Comparison of ENCODE assay signal across 17 mouse cellular contexts in the genomic region with DNA sequence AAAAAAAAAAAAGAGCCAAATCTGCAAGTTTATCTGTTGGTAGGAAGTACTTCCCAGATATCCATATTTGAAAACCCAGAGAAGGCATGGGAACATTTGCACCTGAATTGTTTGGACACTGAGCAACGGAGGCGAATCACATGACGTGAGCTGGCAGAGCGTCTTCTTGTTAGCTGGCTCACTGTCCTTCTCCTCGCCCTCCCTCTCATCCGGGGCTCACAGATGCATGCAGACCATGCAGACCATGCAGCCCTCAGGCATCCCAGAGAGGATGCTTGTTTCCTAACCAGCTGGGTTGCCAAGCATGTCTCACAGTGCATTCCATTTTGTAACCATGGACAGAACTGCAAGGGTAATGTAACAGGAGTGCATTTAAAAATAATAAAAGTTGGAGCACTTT. TPM values are rescaled to one million over a fixed set of nuclear protein-coding genes. Genes with fewer than 3 reads are reported as not detected.
A peak's percentile ranks its signal among the peaks of the same experiment; 100 is the strongest.
DNase-seq lines count a peak whose midpoint lies in the region; ATAC-seq lines count a peak whose summit lies in the region.
"Had no signal": no experiment of that assay in that cellular context is flagged by ENCODE, and none has a peak within 500 bp of the region (broad histone marks: within the 10 kb centered on the region; RNA-seq: fewer than 3 reads in every experiment).

No protein-coding gene starts in this region.

- H3K36me3 ChIP-seq in neural tube, embryonic 13.5 days = peaks cover 7% of the 10 kb centered on the region
- H3K36me3 ChIP-seq: liver, embryonic 15.5 days had no signal

- 60% methylated on average over 6 of the region's 6 CpGs for WGBS in neural tube, embryonic 13.5 days

- no peaks in the 10 kb centered on the region for H3K9me3 ChIP-seq in neural tube, embryonic 13.5 days
- H3K9me3 ChIP-seq: heart, embryonic 13.5 days; kidney, embryonic 15.5 days; liver, embryonic 15.5 days had no signal

- H3K9ac ChIP-seq in neural tube, embryonic 13.5 days = no peak overlapping the region
- H3K9ac ChIP-seq: heart, embryonic 13.5 days; kidney, embryonic 15.5 days; liver, embryonic 15.5 days had no signal

- H3K4me3 ChIP-seq in neural tube, embryonic 13.5 days = no peak overlapping the region
- H3K4me3 ChIP-seq: heart, embryonic 13.5 days; kidney, embryonic 15.5 days; liver, embryonic 15.5 days had no signal

- H3K4me2 ChIP-seq in neural tube, embryonic 13.5 days = no peak overlapping the region
- H3K4me2 ChIP-seq: heart, embryonic 13.5 days; kidney, embryonic 15.5 days had no signal

- peak overlapping the region; percentile 52 for H3K27ac ChIP-seq in neural tube, embryonic 13.5 days (replicated peaks)
- H3K27ac ChIP-seq: heart, embryonic 13.5 days; liver, embryonic 15.5 days had no signal

- no peak for ATAC-seq in neural tube, embryonic 13.5 days (ENCODE audit: low read depth)

- DNase-seq in cerebellum, postnatal 14 days = peak; percentile 36 to 48
- no peak for DNase-seq in cerebellum, adult 9-11 months
- DNase-seq in kidney, postnatal 36 days = peak; percentile 28 to 56
- DNase-seq in kidney, postnatal 4 days = no peak
- peak; percentile 36 for DNase-seq in brain, adult 2 months (ENCODE audit: low read depth, low spot score)
- no peak for DNase-seq in urinary bladder, adult 18-20 months (ENCODE audit: low spot score in 2 of 2)
- DNase-seq in frontal cortex, adult 2 months (ENCODE audit: extremely low spot score in 1 of 2, low spot score in 1 of 2) = no peak
- DNase-seq: cerebellum, adult 2 months; gastrocnemius, postnatal 25 days; layer of hippocampus, adult 9-11 months; lung, postnatal 36 days; right cerebral cortex, postnatal 25 days; thymus, postnatal 25 days had no signal

- no peaks in the 10 kb centered on the region for H3K27me3 ChIP-seq in neural tube, embryonic 13.5 days
- H3K27me3 ChIP-seq: heart, embryonic 13.5 days; kidney, embryonic 15.5 days; liver, embryonic 15.5 days had no signal

- peaks cover 28% of the 10 kb centered on the region for H3K4me1 ChIP-seq in neural tube, embryonic 13.5 days (replicated peaks)

RNA-seq across cellular contexts. Expression of a gene that starts 11.1 kb away (rescaled TPM):
- polyA plus RNA-seq in neural tube, embryonic 13.5 days (2015; fragmentation: Nextera tagmentation; extraction: Ambion mirVana) = 4.8 and 5.0 TPM in 2 replicates
- polyA plus RNA-seq in frontal cortex, adult 2 months (2012; rRNA removed) = 1.7 and 2.8 TPM in 2 replicates

Comparison
In these comparisons a context has a peak if more than half of its experiments do, and no peak if none do; other contexts are left out.
1. DNase-seq: peak in cerebellum, postnatal 14 days (2 of 2), kidney, postnatal 36 days (2 of 2) and brain, adult 2 months (single experiment); none in cerebellum, adult 9-11 months (single experiment), kidney, postnatal 4 days (0 of 2), urinary bladder, adult 18-20 months (0 of 2) and frontal cortex, adult 2 months (0 of 2).